Mouse (Mus musculus) forebrain, postnatal 0 days (tissue): ENCODE measurements around the gene Aif1. TPM values are rescaled to one million over a fixed set of nuclear protein-coding genes. Genes with fewer than 3 reads are reported as not detected.
A peak's percentile ranks its signal among the peaks of the same experiment; 100 is the strongest.

Experiments used
- ATAC-seq: fragments of 200-750 bp; cut with Nextera tagmentation; 2 replicates; pipeline ENCODE4 v1.8.0; 2017; ENCODE audit warnings: mild to moderate bottlenecking, moderate library complexity
- DNase-seq: peaks from one replicate; pipeline ENCODE4 v3.0.0-alpha.2; 2015
- H3K27ac ChIP-seq: fragments of 300-500 bp; sonication (generic); 2 replicates; pipeline ENCODE4 v1.5.1; 2014; ENCODE audit warnings: low read depth, mild to moderate bottlenecking, antibody characterized with exemption, low read length, moderate library complexity, mixed read lengths
- H3K27me3 ChIP-seq: fragments of 300-500 bp; sonication (generic); 2 replicates; pipeline ENCODE4 v1.6.1; 2014; ENCODE audit warnings: mild to moderate bottlenecking, low read length, mixed read lengths; ENCODE audit not compliant: insufficient read depth
- H3K36me3 ChIP-seq: fragments of 300-500 bp; sonication (generic); 2 replicates; pipeline ENCODE4 v1.6.1; 2014; ENCODE audit warnings: mild to moderate bottlenecking, moderate library complexity; ENCODE audit not compliant: insufficient read depth
- H3K4me1 ChIP-seq: fragments of 300-500 bp; sonication (generic); 2 replicates; pipeline ENCODE4 v1.6.1; 2014; ENCODE audit warnings: antibody characterized with exemption; ENCODE audit not compliant: insufficient read depth
- H3K4me2 ChIP-seq: fragments of 300-500 bp; sonication (generic); 2 replicates; pipeline ENCODE4 v1.6.1; 2014; ENCODE audit warnings: low read depth, mild to moderate bottlenecking, moderate library complexity
- H3K4me3 ChIP-seq: fragments of 300-500 bp; sonication (generic); 2 replicates; pipeline ENCODE4 v1.5.1; 2014; ENCODE audit warnings: low read depth, low read length, mixed read lengths
- H3K9ac ChIP-seq: fragments of 300-500 bp; sonication (generic); 2 replicates; pipeline ENCODE4 v1.6.1; 2014; ENCODE audit warnings: mild to moderate bottlenecking
- H3K9me3 ChIP-seq: fragments of 300-500 bp; sonication (generic); 2 replicates; pipeline ENCODE4 v1.6.1; 2016; ENCODE audit warnings: low read length
- CTCF ChIP-seq: sonication (generic); IDR thresholded peaks from 2 replicates; pipeline ENCODE4 v1.5.1; 2016; ENCODE audit warnings: antibody characterized with exemption, control low read depth, low read depth
- WGBS: fragments of 180-500 bp; shearing (Covaris S2); extraction: QIAGEN DNeasy Blood & Tissue Kit; methylation state at CpG from one replicate; pipeline ENCODE4 v1.1.7; 2014; 5-methylcytosine and 5-hydroxymethylcytosine counted together
- polyA plus RNA-seq: library from polyadenylated mRNA; unstranded; fragments of >200 nt; fragmentation: Nextera tagmentation; extraction: Ambion mirVana; gene quantifications from 2 replicates; pipeline ENCODE4 v1.2.1, GENCODE M21; 2015
- total RNA-seq: library from RNA; depleted of rRNA; stranded (reverse); fragments of >200 nt; gene quantifications from 2 replicates; pipeline ENCODE4 v1.2.3, GENCODE M21; 2014

The Aif1 gene
- total and polyA plus RNA-seq, 2 experiments from 2014 or later, result 1.9 to 8.4 TPM

GRCm38 (mm10) chr17:35166352-35167035 lies 9.4 kb downstream of the Aif1 start:
- peak; percentile 86 for DNase-seq
- peak overlapping the region; percentile 93 for H3K27ac ChIP-seq
- H3K4me1 ChIP-seq, result peaks cover 17% of the 10 kb centered on the region
- H3K36me3 ChIP-seq, result peaks cover 12% of the 10 kb centered on the region
- H3K4me3 ChIP-seq, result no peak overlapping the region; the same call in 1 of the 2 replicates
- WGBS, result 68% methylated on average over 8 of the region's 8 CpGs
- no peak for ATAC-seq
- no peak overlapping the region for H3K9ac ChIP-seq
- peak; percentile 82 for TF ChIP-seq CTCF
- no peaks in the 10 kb centered on the region for H3K9me3 ChIP-seq
- no peaks in the 10 kb centered on the region for H3K27me3 ChIP-seq
- H3K4me2 ChIP-seq, result peak overlapping the region; percentile 53

GRCm38 (mm10) chr17:35165451-35166155 lies 10.3 kb downstream of the Aif1 start:
- ATAC-seq (peak; percentile 86), DNase-seq (no peak)
- WGBS, result 20% methylated on average over 12 of the region's 12 CpGs
- Histone ChIP-seq H3K9ac (peak overlapping the region; percentile 46), H3K9me3 (no peaks in the 10 kb centered on the region), H3K4me3 (peak overlapping the region; percentile 94), H3K4me2 (peak overlapping the region; percentile 53), H3K36me3 (peaks cover 21% of the 10 kb centered on the region), H3K27ac (peak overlapping the region; percentile 93), H3K27me3 (no peaks in the 10 kb centered on the region), H3K4me1 (peaks cover 17% of the 10 kb centered on the region)
- TF ChIP-seq CTCF, result no peak

GRCm38 (mm10) chr17:35164568-35165450 lies 11.1 kb downstream of the Aif1 start, which contains the start of gene Prrc2a:
Gene Prrc2a, minus strand, starts transcription at chr17:35164897.
- peak within 1 kb of the TSS; percentile 66 for H3K4me2 ChIP-seq
- ATAC-seq (peak; percentile 93), DNase-seq (peak; percentile 100)
- H3K36me3 ChIP-seq, result peaks cover 29% of the 10 kb centered on the region
- H3K27ac ChIP-seq, result peak within 1 kb of the TSS; percentile 98
- peak within 1 kb of the TSS; percentile 94 for H3K4me3 ChIP-seq
- no peaks in the 10 kb centered on the region for H3K9me3 ChIP-seq
- H3K4me1 ChIP-seq, result peaks cover 17% of the 10 kb centered on the region
- no peak for TF ChIP-seq CTCF
- H3K9ac ChIP-seq, result peak within 1 kb of the TSS; percentile 100
- WGBS, result 1% methylated on average over 76 of the region's 89 CpGs
- H3K27me3 ChIP-seq, result no peaks in the 10 kb centered on the region

- DNase-seq (no peak), ATAC-seq (no peak)
- no peak for TF ChIP-seq CTCF
- H3K4me2 ChIP-seq, result peak overlapping the region; percentile 66
- H3K4me3 ChIP-seq, result peak overlapping the region; percentile 94
- H3K36me3 ChIP-seq, result peaks cover 35% of the 10 kb centered on the region
- peaks cover 17% of the 10 kb centered on the region for H3K4me1 ChIP-seq
- no peaks in the 10 kb centered on the region for H3K9me3 ChIP-seq
- 0% methylated on average over 13 of the region's 28 CpGs for WGBS
- H3K27ac ChIP-seq, result peak overlapping the region; percentile 98
- peak overlapping the region; percentile 100 for H3K9ac ChIP-seq
- no peaks in the 10 kb centered on the region for H3K27me3 ChIP-seq
Observed at GRCm38 (mm10) chr17:35164218-35164567, 11.7 kb downstream of the Aif1 start.

- H3K9me3 ChIP-seq, result no peaks in the 10 kb centered on the region
- 7% methylated on average over 8 of the region's 8 CpGs for WGBS
Observed at GRCm38 (mm10) chr17:35163326-35164081, 12.4 kb downstream of the Aif1 start.

GRCm38 (mm10) chr17:35162730-35163129 lies 13.1 kb downstream of the Aif1 start:
- peak overlapping the region; percentile 29; the same call in 1 of the 2 replicates for H3K27ac ChIP-seq
- H3K27me3 ChIP-seq, result no peaks in the 10 kb centered on the region
- ATAC-seq (no peak), DNase-seq (no peak)
- H3K9ac ChIP-seq, result peak overlapping the region; percentile 100
- peak overlapping the region; percentile 66 for H3K4me2 ChIP-seq
- 22% methylated on average over 12 of the region's 12 CpGs for WGBS
- peak overlapping the region; percentile 94 for H3K4me3 ChIP-seq
- no peaks in the 10 kb centered on the region for H3K9me3 ChIP-seq
- peaks cover 17% of the 10 kb centered on the region for H3K4me1 ChIP-seq
- TF ChIP-seq CTCF, result no peak
- H3K36me3 ChIP-seq, result peaks cover 50% of the 10 kb centered on the region

More at GRCm38 (mm10) chr17:35163326-35164081, 12.4 kb downstream of the Aif1 start:
- H3K4me3 ChIP-seq, result peak overlapping the region; percentile 94
- peak overlapping the region; percentile 66 for H3K4me2 ChIP-seq
- H3K27ac ChIP-seq, result peak overlapping the region; percentile 98
- H3K27me3 ChIP-seq, result no peaks in the 10 kb centered on the region
- H3K36me3 ChIP-seq, result peaks cover 42% of the 10 kb centered on the region
- DNase-seq (no peak), ATAC-seq (no peak)
- no peak for TF ChIP-seq CTCF
- H3K9ac ChIP-seq, result peak overlapping the region; percentile 100
- H3K4me1 ChIP-seq, result peaks cover 17% of the 10 kb centered on the region
